Mouse (Mus musculus) midbrain, postnatal 0 days (tissue): ENCODE measurements at regions not wholly inside any gene's neighbourhood (a gene's known extent, or its start where the extent isn't known, plus 50 kb on each side); places are given as distances from the start of the nearest gene placed in this dataset.
A peak's percentile ranks its signal among the peaks of the same experiment; 100 is the strongest.

Experiments used
- ATAC-seq: fragments of 200-750 bp; cut with Nextera tagmentation; 2 replicates; pipeline ENCODE4 v1.8.0; 2017; ENCODE audit warnings: moderate number of reproducible peaks, mild to moderate bottlenecking, moderate TSS enrichment, moderate library complexity; ENCODE audit not compliant: low FRiP score
- DNase-seq: peaks from one replicate; pipeline ENCODE4 v3.0.0-alpha.2; 2015; ENCODE audit warnings: low spot score
- H3K27ac ChIP-seq: fragments of 300-500 bp; sonication (generic); 2 replicates; pipeline ENCODE4 v1.5.1; 2014; ENCODE audit warnings: low read depth, mild to moderate bottlenecking, low read length, mixed read lengths
- H3K27me3 ChIP-seq: fragments of 300-500 bp; sonication (generic); 2 replicates; pipeline ENCODE4 v1.6.1; 2014; ENCODE audit warnings: low read length, control low read depth, mixed read lengths; ENCODE audit not compliant: insufficient read depth
- H3K36me3 ChIP-seq: fragments of 300-500 bp; sonication (generic); 2 replicates; pipeline ENCODE4 v1.6.1; 2014; ENCODE audit warnings: low read length, control low read depth, mixed read lengths; ENCODE audit not compliant: insufficient read depth
- H3K4me1 ChIP-seq: fragments of 300-500 bp; sonication (generic); 2 replicates; pipeline ENCODE4 v1.6.1; 2014; ENCODE audit warnings: mild to moderate bottlenecking, control low read depth, antibody characterized with exemption, low read length, mixed read lengths; ENCODE audit not compliant: insufficient read depth
- H3K4me2 ChIP-seq: fragments of 300-500 bp; sonication (generic); 2 replicates; pipeline ENCODE4 v1.6.1; 2014; ENCODE audit warnings: low read depth, mild to moderate bottlenecking, low read length, mixed read lengths; ENCODE audit not compliant: poor library complexity, severe bottlenecking
- H3K4me3 ChIP-seq: fragments of 300-500 bp; sonication (generic); 2 replicates; pipeline ENCODE4 v1.5.1; 2014; ENCODE audit warnings: low read depth, mild to moderate bottlenecking, low read length, moderate library complexity
- H3K9ac ChIP-seq: fragments of 300-500 bp; sonication (generic); replicated peaks from 2 replicates; pipeline ENCODE4 v1.6.1; 2014; ENCODE audit warnings: mild to moderate bottlenecking, low read length, moderate library complexity, mixed read lengths; ENCODE audit not compliant: poor library complexity, severe bottlenecking
- H3K9me3 ChIP-seq: fragments of 300-500 bp; sonication (generic); 2 replicates; pipeline ENCODE4 v1.6.1; 2016; ENCODE audit warnings: low read length, control low read depth
- CTCF ChIP-seq: IDR thresholded peaks from 2 replicates; pipeline ENCODE4 v1.5.1; 2016; ENCODE audit warnings: antibody characterized with exemption, mild to moderate bottlenecking
- WGBS: fragments of 180-500 bp; shearing (Covaris S2); extraction: QIAGEN DNeasy Blood & Tissue Kit; methylation state at CpG from one replicate; pipeline ENCODE4 v1.1.7; 2014; 5-methylcytosine and 5-hydroxymethylcytosine counted together

- DNase-seq: no peak
- Histone ChIP-seq H3K36me3 (no peaks in the 10 kb centered on the region), H3K27ac (no peak overlapping the region), H3K4me2 (no peak overlapping the region), H3K4me3 (no peak overlapping the region), H3K27me3 (no peaks in the 10 kb centered on the region), H3K9me3 (no peaks in the 10 kb centered on the region), H3K4me1 (no peaks in the 10 kb centered on the region; the same call in 1 of the 2 replicates), H3K9ac (no peak overlapping the region)
- WGBS: 59% methylated on average over 5 of the region's 5 CpGs
- no peak for ATAC-seq
- no peak for TF ChIP-seq CTCF
These were observed 70.3 kb upstream of the Lyplal1 start for GRCm38 (mm10) chr1:186187372-186187771.

GRCm38 (mm10) chr1:186183204-186183651 is 66.1 kb upstream of the Lyplal1 start:
- 67% methylated on average over 8 of the region's 8 CpGs for WGBS
- ATAC-seq (no peak), DNase-seq (no peak)
- Histone ChIP-seq H3K4me2 (peak overlapping the region; percentile 49), H3K27me3 (no peaks in the 10 kb centered on the region), H3K36me3 (no peaks in the 10 kb centered on the region), H3K9ac (0 out of 2 replicates have a peak overlapping the region, but pooled peaks have one; percentile 37), H3K9me3 (no peaks in the 10 kb centered on the region), H3K4me3 (peak overlapping the region; percentile 23; the same call in 1 of the 2 replicates), H3K27ac (no peak overlapping the region), H3K4me1 (no peaks in the 10 kb centered on the region; the same call in 1 of the 2 replicates)
- no peak for TF ChIP-seq CTCF

DNA sequence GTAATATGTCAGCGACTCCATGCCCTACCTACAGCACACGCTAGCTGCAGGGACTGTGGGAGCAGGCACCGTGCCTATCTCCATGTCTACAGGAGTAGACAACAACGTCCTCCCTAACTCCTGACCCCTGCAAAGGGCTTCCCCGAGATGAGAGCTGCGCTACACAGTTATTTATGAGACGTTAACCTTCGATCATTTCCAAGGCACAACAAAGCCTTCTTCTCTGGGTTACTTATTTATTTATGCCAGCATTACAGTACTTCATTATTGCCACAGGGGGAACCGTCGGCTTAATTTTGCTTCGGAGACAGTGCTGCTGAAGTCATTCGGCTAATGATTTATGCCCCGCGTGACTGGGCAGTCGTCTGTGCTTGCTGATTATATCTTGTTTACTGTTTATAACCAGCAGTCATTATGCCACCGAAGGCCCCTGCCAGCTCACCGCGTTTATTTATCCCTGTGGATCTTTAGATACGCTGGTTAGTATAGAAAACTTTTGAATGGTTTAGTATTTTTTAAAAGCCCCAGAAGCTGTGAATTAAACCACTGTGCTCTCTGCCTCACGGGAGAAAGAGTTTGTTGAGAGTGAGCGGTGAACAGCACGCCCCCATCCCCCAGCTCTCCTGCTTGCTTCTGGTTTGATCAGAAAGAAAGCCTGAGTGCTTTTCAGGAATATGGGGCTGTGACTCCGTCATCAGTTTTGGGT is 65.5 kb upstream of the Lyplal1 start:
- Histone ChIP-seq H3K4me2 (peak overlapping the region; percentile 49), H3K36me3 (no peaks in the 10 kb centered on the region), H3K4me3 (peak overlapping the region; percentile 23; the same call in 1 of the 2 replicates), H3K4me1 (no peaks in the 10 kb centered on the region; the same call in 1 of the 2 replicates), H3K27me3 (no peaks in the 10 kb centered on the region), H3K27ac (no peak overlapping the region), H3K9me3 (no peaks in the 10 kb centered on the region), H3K9ac (0 out of 2 replicates have a peak overlapping the region, but pooled peaks have one; percentile 37)
- TF ChIP-seq CTCF: peak; percentile 78
- DNase-seq (peak; percentile 92), ATAC-seq (peak; percentile 65; the same call in 1 of the 2 replicates)
- 23% methylated on average over 23 of the region's 23 CpGs for WGBS

DNA sequence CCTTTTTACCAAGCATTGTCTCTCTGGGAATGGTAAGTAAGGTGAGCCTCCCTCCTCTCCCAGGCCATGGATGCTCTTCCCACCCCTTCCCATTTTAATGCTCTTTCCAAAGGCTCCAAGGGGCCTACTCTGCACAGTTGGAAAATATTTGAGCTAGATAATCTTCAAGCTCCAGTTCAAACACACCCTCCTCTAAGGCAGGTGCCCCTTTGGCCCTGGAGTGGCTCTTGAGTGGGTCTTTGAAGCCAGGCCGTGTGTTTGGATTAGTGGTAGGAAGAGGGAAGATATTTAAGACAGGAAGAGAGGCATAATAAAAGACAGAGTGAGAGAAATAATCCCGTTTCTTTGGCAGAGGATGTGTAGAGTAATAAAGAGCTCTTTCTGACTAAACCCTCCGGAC is 59.9 kb upstream of the Lyplal1 start:
- Histone ChIP-seq H3K27me3 (no peaks in the 10 kb centered on the region), H3K4me3 (no peak overlapping the region), H3K9me3 (no peaks in the 10 kb centered on the region), H3K4me2 (no peak overlapping the region), H3K4me1 (no peaks in the 10 kb centered on the region), H3K36me3 (no peaks in the 10 kb centered on the region), H3K27ac (no peak overlapping the region), H3K9ac (no peak overlapping the region)
- 65% methylated on average over 3 of the region's 3 CpGs for WGBS
- no peak for ATAC-seq
- DNase-seq: no peak
- no peak for TF ChIP-seq CTCF

GRCm38 (mm10) chr1:186173472-186174014 is 56.4 kb upstream of the Lyplal1 start:
- WGBS: 91% methylated on average over 8 of the region's 8 CpGs
- H3K9ac ChIP-seq: no peak overlapping the region
- H3K4me2 ChIP-seq: no peak overlapping the region
- H3K4me3 ChIP-seq: no peak overlapping the region
- H3K9me3 ChIP-seq: no peaks in the 10 kb centered on the region
- H3K27ac ChIP-seq: no peak overlapping the region
- no peaks in the 10 kb centered on the region for H3K4me1 ChIP-seq
- no peak for DNase-seq
- ATAC-seq: no peak
- TF ChIP-seq CTCF: no peak
- no peaks in the 10 kb centered on the region for H3K36me3 ChIP-seq
- no peaks in the 10 kb centered on the region for H3K27me3 ChIP-seq

DNA sequence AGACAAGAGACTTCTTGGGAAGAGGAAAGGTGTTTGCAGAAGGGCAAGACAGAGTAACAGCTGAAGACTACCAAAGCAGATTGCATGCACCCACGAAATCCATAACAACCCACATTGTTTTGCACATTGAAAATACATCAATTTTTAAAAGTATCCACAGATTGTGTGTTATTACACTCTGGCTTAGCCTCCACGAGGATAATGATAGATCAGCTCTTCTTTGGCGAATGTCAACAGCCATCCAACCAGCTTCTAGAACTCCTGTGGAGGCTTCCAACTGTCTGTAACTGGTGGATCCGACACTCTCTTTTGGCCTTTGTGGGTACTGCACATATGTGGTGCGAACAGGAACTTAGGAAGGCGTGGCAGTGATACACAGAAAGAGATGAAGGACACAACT is 54.6 kb upstream of the Lyplal1 start:
- Histone ChIP-seq H3K27me3 (no peaks in the 10 kb centered on the region), H3K27ac (no peak overlapping the region), H3K9me3 (no peaks in the 10 kb centered on the region), H3K9ac (no peak overlapping the region), H3K4me1 (no peaks in the 10 kb centered on the region), H3K4me2 (no peak overlapping the region), H3K36me3 (no peaks in the 10 kb centered on the region), H3K4me3 (no peak overlapping the region)
- TF ChIP-seq CTCF: no peak
- no peak for ATAC-seq
- 89% methylated on average over 6 of the region's 6 CpGs for WGBS
- DNase-seq: no peak
